Mouse (Mus musculus): ENCODE measurements around the gene Gm15128.
"Not testable (repeated sequence)": the region's sequence is repeated elsewhere in the genome, so short reads cannot be mapped to it uniquely, and the experiment has no call there.

Gm15128 gene

GRCm38 (mm10) chrX:147765691-147766090 lies at the start of gene Gm15128:
Gene Gm15128 (plus strand): TSS chrX:147765991.
- DNase-seq (ENCODE audit: low read depth, low spot score), result not testable (repeated sequence)

Measured in retina, adult 2 months (tissue).